Mouse (Mus musculus) ES-E14 (cell line): ENCODE measurements around the gene Dph2.

Experiments
- MAFK ChIP-seq: IDR thresholded peaks from 2 replicates; pipeline ENCODE4 v1.6.1; 2014; ENCODE audit warnings: mild to moderate bottlenecking, low read depth, low read length, inconsistent platforms; ENCODE audit not compliant: insufficient read depth
- ZC3H11A ChIP-seq: IDR thresholded peaks from 2 replicates; pipeline ENCODE4 v1.6.1; 2012; ENCODE audit warnings: low read depth, mild to moderate bottlenecking, inconsistent platforms, low read length, borderline replicate concordance

- no peak for TF ChIP-seq ZC3H11A
- no peak for TF ChIP-seq MAFK
Observed at GRCm38 (mm10) chr4:117850871-117851270, 41.0 kb downstream of the Dph2 start.
